Mouse (Mus musculus) MEL (cell line): ENCODE measurements around the gene Majin. TPM values are rescaled to one million over a fixed set of nuclear protein-coding genes. Genes with fewer than 3 reads are reported as not detected.

Experiments used
- DNase-seq: peaks from one replicate; pipeline ENCODE4 v3.0.0; 2011; ENCODE audit warnings: low read depth, low spot score
- H3K27ac ChIP-seq: 2 replicates; pipeline ENCODE4 v1.5.1; 2012; ENCODE audit warnings: low read depth, mild to moderate bottlenecking, control low read depth, low read length, moderate library complexity; ENCODE audit not compliant: control insufficient read depth
- H3K27me3 ChIP-seq, 2 experiments: fragments of 150-350 bp in 1 of 2; sonication (generic) in 1 of 2; 2 replicates each; pipeline ENCODE4 v1.6.1; 2012; ENCODE audit warnings: low read length in 2 of 2, mild to moderate bottlenecking in 2 of 2, improper control_type of control experiment in 1 of 2, moderate library complexity in 1 of 2; ENCODE audit not compliant: insufficient read depth in 2 of 2, control insufficient read depth in 1 of 2
- H3K36me3 ChIP-seq, 2 experiments: 2 replicates each; pipeline ENCODE4 v1.6.1; 2012 to 2014; ENCODE audit warnings: low read length in 2 of 2, improper control_type of control experiment in 1 of 2, inconsistent platforms in 1 of 2, mild to moderate bottlenecking in 1 of 2; ENCODE audit not compliant: insufficient read depth in 2 of 2, control insufficient read depth in 1 of 2
- H3K4me1 ChIP-seq, 2 experiments: fragments of 150-350 bp in 1 of 2; sonication (generic) in 1 of 2; 2 replicates each; pipeline ENCODE4 v1.6.1; 2012; ENCODE audit warnings: low read length in 2 of 2, improper control_type of control experiment in 1 of 2, mild to moderate bottlenecking in 1 of 2; ENCODE audit not compliant: insufficient read depth in 2 of 2, control insufficient read depth in 1 of 2
- H3K4me3 ChIP-seq, 2 experiments: fragments of 150-350 bp in 1 of 2; sonication (generic) in 1 of 2; 2 replicates each; pipeline ENCODE4 v1.5.1; 2012; ENCODE audit warnings: low read depth in 2 of 2, low read length in 2 of 2, mild to moderate bottlenecking in 2 of 2, moderate library complexity in 2 of 2, control low read depth in 1 of 2, improper control_type of control experiment in 1 of 2; ENCODE audit not compliant: control insufficient read depth in 1 of 2, insufficient read depth in 1 of 2
- H3K79me2 ChIP-seq: 2 replicates; pipeline ENCODE4 v1.6.1; 2012; ENCODE audit warnings: mild to moderate bottlenecking, low read length, moderate library complexity; ENCODE audit not compliant: control insufficient read depth, poor library complexity, insufficient read depth
- H3K9ac ChIP-seq: 2 replicates; pipeline ENCODE4 v1.6.1; 2012; ENCODE audit warnings: low read depth, mild to moderate bottlenecking, control low read depth, low read length, moderate library complexity; ENCODE audit not compliant: control insufficient read depth, poor library complexity, severe bottlenecking
- H3K9me3 ChIP-seq: fragments of 150-350 bp; sonication (generic); replicated peaks from 2 replicates; pipeline ENCODE4 v1.6.1; 2012; ENCODE audit warnings: mild to moderate bottlenecking, low read length, improper control_type of control experiment, moderate library complexity; ENCODE audit not compliant: insufficient read depth
- CHD1 ChIP-seq: IDR thresholded peaks from 2 replicates; pipeline ENCODE4 v1.6.1; 2012; ENCODE audit warnings: low read depth, mild to moderate bottlenecking, inconsistent platforms, low read length, improper control_type of control experiment
- CTCF ChIP-seq, 3 experiments: IDR thresholded peaks in 2 of 3; conservative IDR thresholded peaks in 1 of 3; 2 replicates each; pipeline ENCODE4 v1.5.1; 2011 to 2012; ENCODE audit warnings: low read length in 3 of 3, low read depth in 2 of 3, mild to moderate bottlenecking in 2 of 3, improper control_type of control experiment in 1 of 3, inconsistent platforms in 1 of 3, mixed read lengths in 1 of 3, moderate library complexity in 1 of 3; ENCODE audit not compliant: control insufficient read depth in 1 of 3, insufficient read depth in 1 of 3, poor library complexity in 1 of 3, severe bottlenecking in 1 of 3
- E2F4 ChIP-seq: IDR thresholded peaks from 2 replicates; pipeline ENCODE4 v1.6.1; 2011; ENCODE audit warnings: low read depth, low read length, improper control_type of control experiment, borderline replicate concordance
- ELF1 ChIP-seq: IDR thresholded peaks from 2 replicates; pipeline ENCODE4 v1.6.1; 2014; ENCODE audit warnings: low read depth, mild to moderate bottlenecking, inconsistent platforms, low read length, improper control_type of control experiment, moderate library complexity
- ETS1 ChIP-seq: IDR thresholded peaks from 2 replicates; pipeline ENCODE4 v1.6.1; 2012; ENCODE audit warnings: low read depth, mild to moderate bottlenecking, inconsistent platforms, low read length, improper control_type of control experiment, moderate library complexity
- JUND ChIP-seq: IDR thresholded peaks from 2 replicates; pipeline ENCODE4 v1.6.1; 2011; ENCODE audit warnings: low read depth, mild to moderate bottlenecking, improper control_type of control experiment, low read length
- MAX ChIP-seq: IDR thresholded peaks from 2 replicates; pipeline ENCODE4 v1.6.1; 2011; ENCODE audit warnings: low read length, improper control_type of control experiment
- MXI1 ChIP-seq: IDR thresholded peaks from 2 replicates; pipeline ENCODE4 v1.6.1; 2011; ENCODE audit warnings: mild to moderate bottlenecking, low read depth, low read length, improper control_type of control experiment
- MYB ChIP-seq: IDR thresholded peaks from 2 replicates; pipeline ENCODE4 v1.6.1; 2011; ENCODE audit warnings: mild to moderate bottlenecking, low read depth, low read length, improper control_type of control experiment
- MYC ChIP-seq: IDR thresholded peaks from 2 replicates; pipeline ENCODE4 v1.6.1; 2011; ENCODE audit warnings: low read depth, mild to moderate bottlenecking, low read length, improper control_type of control experiment, moderate library complexity
- NELFE ChIP-seq: IDR thresholded peaks from 2 replicates; pipeline ENCODE4 v1.6.1; 2011; ENCODE audit warnings: low read depth, low read length, improper control_type of control experiment
- SIN3A ChIP-seq: IDR thresholded peaks from 2 replicates; pipeline ENCODE4 v1.6.1; 2012; ENCODE audit warnings: low read length, improper control_type of control experiment, inconsistent platforms
- SMC3 ChIP-seq: IDR thresholded peaks from 2 replicates; pipeline ENCODE4 v1.6.1; 2011; ENCODE audit warnings: low read depth, low read length, improper control_type of control experiment
- TBP ChIP-seq: IDR thresholded peaks from 2 replicates; pipeline ENCODE4 v1.8.0; 2011; ENCODE audit warnings: low read depth, low read length, improper control_type of control experiment
- TCF12 ChIP-seq: IDR thresholded peaks from 2 replicates; pipeline ENCODE4 v1.6.1; 2014; ENCODE audit warnings: low read depth, mild to moderate bottlenecking, inconsistent platforms, low read length, improper control_type of control experiment, moderate library complexity
- UBTF ChIP-seq: IDR thresholded peaks from 2 replicates; pipeline ENCODE4 v1.6.1; 2012; ENCODE audit warnings: low read depth, mild to moderate bottlenecking, inconsistent platforms, low read length, improper control_type of control experiment, moderate library complexity, borderline replicate concordance; ENCODE audit not compliant: insufficient read depth
- USF1 ChIP-seq: IDR thresholded peaks from 2 replicates; pipeline ENCODE4 v1.6.1; 2014; ENCODE audit warnings: low read depth, mild to moderate bottlenecking, inconsistent platforms, low read length, improper control_type of control experiment, moderate library complexity
- USF2 ChIP-seq, 2 experiments: IDR thresholded peaks; 2 replicates each; pipeline ENCODE4 v1.6.1; 2011 to 2012; ENCODE audit warnings: improper control_type of control experiment in 2 of 2, low read length in 2 of 2, borderline replicate concordance in 1 of 2, inconsistent platforms in 1 of 2, low read depth in 1 of 2, mild to moderate bottlenecking in 1 of 2; ENCODE audit not compliant: insufficient read depth in 1 of 2
- ZC3H11A ChIP-seq: IDR thresholded peaks from 2 replicates; pipeline ENCODE4 v1.6.1; 2012; ENCODE audit warnings: low read depth, mild to moderate bottlenecking, inconsistent platforms, low read length, improper control_type of control experiment
- ZKSCAN1 ChIP-seq: IDR thresholded peaks from 2 replicates; pipeline ENCODE4 v1.6.1; 2012; ENCODE audit warnings: low read depth, mild to moderate bottlenecking, inconsistent platforms, low read length, improper control_type of control experiment, moderate library complexity
- ZMIZ1 ChIP-seq: IDR thresholded peaks from 2 replicates; pipeline ENCODE4 v1.6.1; 2012; ENCODE audit warnings: low read depth, mild to moderate bottlenecking, inconsistent platforms, low read length, improper control_type of control experiment, moderate library complexity
- ZNF384 ChIP-seq: IDR thresholded peaks from 2 replicates; pipeline ENCODE4 v1.6.1; 2012; ENCODE audit warnings: low read depth, mild to moderate bottlenecking, inconsistent platforms, low read length, improper control_type of control experiment
- polyA plus RNA-seq, 2 experiments: library from polyadenylated mRNA; stranded (reverse) in 1 of 2; unstranded in 1 of 2; fragments of >175 nt in 1 of 2; fragments of >200 nt in 1 of 2; gene quantifications; 2 replicates each; pipeline versions ENCODE4 v1.2.1 to v1.2.4; 2012; ENCODE audit warnings: low replicate concordance in 2 of 2, low read depth in 1 of 2; ENCODE audit not compliant: insufficient read length in 2 of 2, insufficient read depth in 1 of 2, missing spikeins in 1 of 2
- total RNA-seq: library from RNA; depleted of rRNA; stranded (reverse); fragments of 300-350 nt; gene quantifications from 2 replicates; pipeline ENCODE4 v1.2.3, GENCODE M21; 2012

Gene Majin
- total and polyA plus RNA-seq, 3 experiments: not detected

GRCm38 (mm10) chr19:6216046-6216705 is 32.0 kb downstream of the Majin start:
- Histone ChIP-seq H3K9me3 (no peaks in the 10 kb centered on the region), H3K9ac (no peak overlapping the region), H3K27ac (no peak overlapping the region), H3K79me2 (no peaks in the 10 kb centered on the region)
- TF ChIP-seq ELF1: no peak
- no peak for TF ChIP-seq E2F4
- TF ChIP-seq MXI1: no peak
- TF ChIP-seq USF1: no peak
- TF ChIP-seq TCF12: no peak
- TF ChIP-seq SIN3A: no peak
- no peak for TF ChIP-seq ZNF384
- no peak for TF ChIP-seq ETS1
- TF ChIP-seq MAX: no peak
- TF ChIP-seq ZMIZ1: no peak
- no peak for TF ChIP-seq ZC3H11A
- TF ChIP-seq JUND: no peak
- TF ChIP-seq SMC3: no peak
- TF ChIP-seq, all 39 proteins: peak for 0
- H3K4me1 ChIP-seq: no peaks in the 10 kb centered on the region
- H3K36me3 ChIP-seq: no peaks in the 10 kb centered on the region
- H3K4me3 ChIP-seq: no peak overlapping the region
- peaks cover 4 to 8% of the 10 kb centered on the region in 2 experiments for H3K27me3 ChIP-seq
- DNase-seq: no peak

- TF ChIP-seq ZKSCAN1: no peak
- TF ChIP-seq CTCF (IDR thresholded peaks at IDR 0.05 in 2 of 3, conservative IDR thresholded peaks at IDR 0.05 in 1 of 3; ENCODE audit: control insufficient read depth in 1 of 3, insufficient read depth in 1 of 3, low read depth in 2 of 3, low read length in 3 of 3, poor library complexity in 1 of 3, severe bottlenecking in 1 of 3): no peak
- TF ChIP-seq SIN3A: no peak
- TF ChIP-seq USF2 (IDR thresholded peaks at IDR 0.05; ENCODE audit: borderline replicate concordance in 1 of 2, insufficient read depth in 1 of 2, low read depth in 1 of 2, low read length in 2 of 2): no peak
- no peak for TF ChIP-seq SMC3
- no peak for TF ChIP-seq CHD1
- no peak for TF ChIP-seq NELFE
- TF ChIP-seq ZMIZ1: no peak
- TF ChIP-seq TBP: no peak
- TF ChIP-seq ZNF384: no peak
- TF ChIP-seq MAX: no peak
- TF ChIP-seq MYB: no peak
- TF ChIP-seq UBTF: no peak
- TF ChIP-seq MYC: no peak
- TF ChIP-seq MXI1: no peak
- Histone ChIP-seq H3K9ac (no peak overlapping the region), H3K4me3 (no peak overlapping the region), H3K27me3 (peaks cover 4 to 8% of the 10 kb centered on the region in 2 experiments), H3K36me3 (no peaks in the 10 kb centered on the region), H3K4me1 (no peaks in the 10 kb centered on the region), H3K9me3 (no peaks in the 10 kb centered on the region), H3K79me2 (no peaks in the 10 kb centered on the region), H3K27ac (no peak overlapping the region)
- no peak for DNase-seq
Observed at GRCm38 (mm10) chr19:6218606-6219005, 34.4 kb downstream of the Majin start.
